Mouse (Mus musculus): ENCODE results near the gene Ap1g1. TPM values are rescaled to one million over a fixed set of nuclear protein-coding genes. Genes with fewer than 3 reads are reported as not detected.

Ap1g1 gene
- polyA plus RNA-seq, 1 experiment from 2014 or later, result 46.6 TPM

DNA sequence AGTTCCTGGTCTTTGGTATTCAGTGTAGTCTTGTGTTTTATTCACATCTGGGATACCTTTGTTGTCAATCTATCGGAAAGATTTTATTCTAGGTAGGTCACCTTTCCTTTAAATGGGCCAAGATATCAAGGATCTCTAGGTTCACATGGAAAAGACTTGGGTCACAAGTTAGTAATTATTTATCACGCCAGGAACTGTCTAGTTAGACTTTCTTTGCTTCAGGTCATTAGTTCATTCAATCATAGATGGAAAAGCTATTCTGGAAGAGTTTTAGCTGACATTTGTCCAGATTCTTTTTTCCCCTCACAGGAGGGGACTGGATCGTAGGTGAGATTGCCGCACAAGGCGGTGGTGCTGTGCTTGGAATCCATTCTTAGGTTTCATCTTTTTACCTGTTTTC, 503 bp upstream of the Ap1g1 start:
- WGBS, result 24% methylated on average over 5 of the region's 5 CpGs
- no peak overlapping the region for H3K27ac ChIP-seq (ENCODE audit: low read length)
- no peak for ATAC-seq (ENCODE audit: low read depth)
- H3K4me2 ChIP-seq (ENCODE audit: low read depth, low read length), result peak overlapping the region; percentile 64
- H3K4me3 ChIP-seq (ENCODE audit: low read length), result peak overlapping the region; percentile 96
- H3K36me3 ChIP-seq (ENCODE audit: control insufficient read depth, insufficient read depth, low read length), result no peaks in the 10 kb centered on the region
- H3K4me1 ChIP-seq (replicated peaks; ENCODE audit: control insufficient read depth, insufficient read depth, low read length), result peaks cover 13% of the 10 kb centered on the region
- H3K9ac ChIP-seq (ENCODE audit: low read length), result peak overlapping the region; percentile 51
- no peaks in the 10 kb centered on the region; the same call in 1 of the 2 replicates for H3K27me3 ChIP-seq (ENCODE audit: control insufficient read depth, insufficient read depth, low read depth, low read length)
- no peaks in the 10 kb centered on the region for H3K9me3 ChIP-seq (ENCODE audit: control insufficient read depth, low read length)

GRCm38 (mm10) chr8:109778993-109779421, 653 bp downstream of the Ap1g1 start:
- Histone ChIP-seq H3K4me2 (ENCODE audit: low read depth, low read length) (peak overlapping the region; percentile 98), H3K4me1 (replicated peaks; ENCODE audit: control insufficient read depth, insufficient read depth, low read length) (peaks cover 13% of the 10 kb centered on the region), H3K9me3 (ENCODE audit: control insufficient read depth, low read length) (no peaks in the 10 kb centered on the region), H3K9ac (ENCODE audit: low read length) (peak overlapping the region; percentile 95), H3K4me3 (ENCODE audit: low read length) (peak overlapping the region; percentile 96), H3K27ac (ENCODE audit: low read length) (peak overlapping the region; percentile 97), H3K36me3 (ENCODE audit: control insufficient read depth, insufficient read depth, low read length) (no peaks in the 10 kb centered on the region), H3K27me3 (ENCODE audit: control insufficient read depth, insufficient read depth, low read depth, low read length) (no peaks in the 10 kb centered on the region; the same call in 1 of the 2 replicates)
- 0% methylated on average over 32 of the region's 32 CpGs for WGBS
- ATAC-seq (ENCODE audit: low read depth), result peak; percentile 61

DNA sequence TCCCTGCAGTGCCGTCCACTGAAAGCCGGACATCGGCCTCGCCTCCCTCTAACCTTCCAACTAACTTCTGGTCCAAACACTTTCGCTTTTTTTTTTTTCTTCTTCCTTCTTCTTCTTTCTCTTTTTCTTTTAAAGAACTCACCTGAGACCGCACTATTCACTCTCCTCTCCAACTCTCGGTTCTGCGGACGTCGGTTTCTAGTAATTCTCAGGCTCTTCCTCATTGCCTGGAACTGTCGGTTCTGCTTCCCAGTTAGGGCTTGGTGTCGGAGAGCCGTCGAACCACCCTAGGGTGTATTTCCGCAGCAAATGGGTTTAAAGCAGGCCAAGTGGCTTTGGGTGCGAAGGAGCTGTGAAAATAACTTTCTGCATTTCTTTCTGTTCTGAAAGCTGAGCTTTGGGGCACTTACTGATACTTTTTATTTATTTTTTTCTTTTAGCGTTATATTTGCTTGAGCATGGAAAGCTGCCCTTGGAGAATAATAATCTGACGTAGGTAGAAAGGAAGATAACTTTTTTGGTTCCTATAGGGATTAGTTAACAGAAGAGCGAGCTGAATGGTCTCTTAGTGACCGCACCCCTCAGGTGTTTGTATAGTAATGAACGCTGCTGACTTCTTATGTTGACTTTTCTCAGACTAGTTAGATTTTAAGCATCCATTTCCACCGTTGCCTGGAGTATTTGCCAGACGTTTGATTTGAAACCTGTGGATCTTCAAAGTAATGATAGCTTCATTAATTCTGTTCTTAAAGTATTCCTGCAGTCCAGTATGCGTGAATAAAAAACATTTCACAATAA, 1.3 kb downstream of the Ap1g1 start:
- Histone ChIP-seq H3K27ac (ENCODE audit: low read length) (peak overlapping the region; percentile 97), H3K4me1 (replicated peaks; ENCODE audit: control insufficient read depth, insufficient read depth, low read length) (peaks cover 13% of the 10 kb centered on the region), H3K9ac (ENCODE audit: low read length) (peak overlapping the region; percentile 95), H3K4me3 (ENCODE audit: low read length) (peak overlapping the region; percentile 96), H3K36me3 (ENCODE audit: control insufficient read depth, insufficient read depth, low read length) (no peaks in the 10 kb centered on the region), H3K27me3 (ENCODE audit: control insufficient read depth, insufficient read depth, low read depth, low read length) (no peaks in the 10 kb centered on the region; the same call in 1 of the 2 replicates), H3K9me3 (ENCODE audit: control insufficient read depth, low read length) (no peaks in the 10 kb centered on the region), H3K4me2 (ENCODE audit: low read depth, low read length) (peak overlapping the region; percentile 98)
- 11% methylated on average over 24 of the region's 24 CpGs for WGBS
- no peak for ATAC-seq (ENCODE audit: low read depth)

- H3K4me3 ChIP-seq (ENCODE audit: low read length), result no peak overlapping the region
- no peaks in the 10 kb centered on the region for H3K27me3 ChIP-seq (ENCODE audit: control insufficient read depth, insufficient read depth, low read depth, low read length)
- H3K9me3 ChIP-seq (ENCODE audit: control insufficient read depth, low read length), result no peaks in the 10 kb centered on the region
- peaks cover 13% of the 10 kb centered on the region for H3K4me1 ChIP-seq (replicated peaks; ENCODE audit: control insufficient read depth, insufficient read depth, low read length)
- H3K9ac ChIP-seq (ENCODE audit: low read length), result no peak overlapping the region
- no peak overlapping the region for H3K27ac ChIP-seq (ENCODE audit: low read length)
- no peak for ATAC-seq (ENCODE audit: low read depth)
- peak overlapping the region; percentile 98 for H3K4me2 ChIP-seq (ENCODE audit: low read depth, low read length)
- no peaks in the 10 kb centered on the region for H3K36me3 ChIP-seq (ENCODE audit: control insufficient read depth, insufficient read depth, low read length)
- WGBS, result 45% methylated on average over 4 of the region's 4 CpGs
Observed at GRCm38 (mm10) chr8:109780548-109780947, 2.2 kb downstream of the Ap1g1 start.

DNA sequence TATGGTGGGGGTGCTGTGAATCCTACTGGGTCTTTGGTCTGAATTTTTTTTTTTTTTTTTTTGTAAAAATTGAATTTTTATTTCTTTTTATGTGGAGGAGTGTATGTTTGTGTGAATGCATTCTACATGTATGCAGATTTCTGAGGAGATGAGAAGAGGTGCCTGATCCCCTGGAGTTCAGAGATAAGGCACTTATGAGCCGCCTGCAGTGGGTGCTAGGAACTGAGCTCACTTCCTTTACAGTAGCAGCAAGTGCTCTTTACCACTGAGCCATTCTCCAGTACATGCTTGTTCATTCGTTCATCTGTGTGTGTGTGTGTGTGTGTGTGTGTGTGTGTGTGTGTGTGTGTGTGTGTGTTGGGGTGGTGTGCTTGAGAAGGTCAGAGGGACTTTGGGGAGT, 12.6 kb downstream of the Ap1g1 start:
- no peaks in the 10 kb centered on the region for H3K36me3 ChIP-seq (ENCODE audit: control insufficient read depth, insufficient read depth, low read length)
- no peak overlapping the region for H3K4me2 ChIP-seq (ENCODE audit: low read depth, low read length)
- H3K27me3 ChIP-seq (ENCODE audit: control insufficient read depth, insufficient read depth, low read depth, low read length), result no peaks in the 10 kb centered on the region
- WGBS, result 73% methylated on average over 2 of the region's 2 CpGs
- ATAC-seq (ENCODE audit: low read depth), result no peak
- no peak overlapping the region for H3K9ac ChIP-seq (ENCODE audit: low read length)
- H3K4me1 ChIP-seq (replicated peaks; ENCODE audit: control insufficient read depth, insufficient read depth, low read length), result no peaks in the 10 kb centered on the region; the same call in 1 of the 2 replicates
- H3K9me3 ChIP-seq (ENCODE audit: control insufficient read depth, low read length), result no peaks in the 10 kb centered on the region
- no peak overlapping the region for H3K27ac ChIP-seq (ENCODE audit: low read length)
- H3K4me3 ChIP-seq (ENCODE audit: low read length), result no peak overlapping the region

- WGBS, result 33% methylated on average over 1 of the region's 1 CpGs
- Histone ChIP-seq H3K27me3 (ENCODE audit: control insufficient read depth, insufficient read depth, low read depth, low read length) (no peaks in the 10 kb centered on the region), H3K9ac (ENCODE audit: low read length) (no peak overlapping the region)
Observed at GRCm38 (mm10) chr8:109795166-109795565, 16.8 kb downstream of the Ap1g1 start.

GRCm38 (mm10) chr8:109798721-109799120, 20.4 kb downstream of the Ap1g1 start:
- Histone ChIP-seq H3K27ac (ENCODE audit: low read length) (no peak overlapping the region), H3K9ac (ENCODE audit: low read length) (no peak overlapping the region), H3K9me3 (ENCODE audit: control insufficient read depth, low read length) (no peaks in the 10 kb centered on the region), H3K4me1 (replicated peaks; ENCODE audit: control insufficient read depth, insufficient read depth, low read length) (peaks cover 4% of the 10 kb centered on the region), H3K36me3 (ENCODE audit: control insufficient read depth, insufficient read depth, low read length) (peaks cover 4% of the 10 kb centered on the region; the same call in 1 of the 2 replicates), H3K27me3 (ENCODE audit: control insufficient read depth, insufficient read depth, low read depth, low read length) (no peaks in the 10 kb centered on the region), H3K4me3 (ENCODE audit: low read length) (no peak overlapping the region), H3K4me2 (ENCODE audit: low read depth, low read length) (no peak overlapping the region)
- no peak for ATAC-seq (ENCODE audit: low read depth)

More at GRCm38 (mm10) chr8:109795166-109795565, 16.8 kb downstream of the Ap1g1 start:
- no peak overlapping the region for H3K27ac ChIP-seq (ENCODE audit: low read length)
- no peaks in the 10 kb centered on the region for H3K9me3 ChIP-seq (ENCODE audit: control insufficient read depth, low read length)
- H3K36me3 ChIP-seq (ENCODE audit: control insufficient read depth, insufficient read depth, low read length), result no peaks in the 10 kb centered on the region
- no peak overlapping the region for H3K4me2 ChIP-seq (ENCODE audit: low read depth, low read length)
- no peak for ATAC-seq (ENCODE audit: low read depth)
- H3K4me3 ChIP-seq (ENCODE audit: low read length), result no peak overlapping the region
- H3K4me1 ChIP-seq (replicated peaks; ENCODE audit: control insufficient read depth, insufficient read depth, low read length), result peaks cover 4% of the 10 kb centered on the region

- H3K4me3 ChIP-seq (ENCODE audit: low read length), result no peak overlapping the region
- no peaks in the 10 kb centered on the region for H3K9me3 ChIP-seq (ENCODE audit: control insufficient read depth, low read length)
- peaks cover 7% of the 10 kb centered on the region; the same call in 1 of the 2 replicates for H3K36me3 ChIP-seq (ENCODE audit: control insufficient read depth, insufficient read depth, low read length)
- H3K27ac ChIP-seq (ENCODE audit: low read length), result no peak overlapping the region
- no peak for ATAC-seq (ENCODE audit: low read depth)
- peaks cover 4% of the 10 kb centered on the region for H3K4me1 ChIP-seq (replicated peaks; ENCODE audit: control insufficient read depth, insufficient read depth, low read length)
- WGBS, result 61% methylated on average over 4 of the region's 4 CpGs
- no peak overlapping the region for H3K9ac ChIP-seq (ENCODE audit: low read length)
- H3K27me3 ChIP-seq (ENCODE audit: control insufficient read depth, insufficient read depth, low read depth, low read length), result no peaks in the 10 kb centered on the region
- H3K4me2 ChIP-seq (ENCODE audit: low read depth, low read length), result no peak overlapping the region
Observed at GRCm38 (mm10) chr8:109799245-109799644, 20.9 kb downstream of the Ap1g1 start.

GRCm38 (mm10) chr8:109800325-109800724, 22.0 kb downstream of the Ap1g1 start:
- Histone ChIP-seq H3K9me3 (ENCODE audit: control insufficient read depth, low read length) (no peaks in the 10 kb centered on the region), H3K4me3 (ENCODE audit: low read length) (no peak overlapping the region), H3K4me1 (replicated peaks; ENCODE audit: control insufficient read depth, insufficient read depth, low read length) (peaks cover 4% of the 10 kb centered on the region), H3K4me2 (ENCODE audit: low read depth, low read length) (no peak overlapping the region), H3K9ac (ENCODE audit: low read length) (no peak overlapping the region), H3K27ac (ENCODE audit: low read length) (no peak overlapping the region), H3K27me3 (ENCODE audit: control insufficient read depth, insufficient read depth, low read depth, low read length) (no peaks in the 10 kb centered on the region), H3K36me3 (ENCODE audit: control insufficient read depth, insufficient read depth, low read length) (peaks cover 7% of the 10 kb centered on the region; the same call in 1 of the 2 replicates)
- 54% methylated on average over 2 of the region's 2 CpGs for WGBS
- no peak for ATAC-seq (ENCODE audit: low read depth)
